Mouse (Mus musculus): Measurements from ENCODE around the gene Usp49.

Usp49 gene

GRCm38 (mm10) chr17:47606220-47606619, 24.3 kb upstream of the Usp49 start:
- intact Hi-C loops (cut with DNase I) = no loop called here

- intact Hi-C loops (cut with DNase I) = no loop called here
Measured at GRCm38 (mm10) chr17:47609182-47609581, 21.3 kb upstream of the Usp49 start.

- intact Hi-C loops (cut with DNase I) = loop anchor here (1.0 to 5.0 kb wide), 2 partner anchors 71 to 100 kb away; no protein-coding TSS in a partner anchor
Measured at GRCm38 (mm10) chr17:47610849-47611660, 19.4 kb upstream of the Usp49 start, which contains the start of the genes Bysl, Med20 and Gm20517. Gene Bysl, minus strand, starts transcription at chr17:47611492. Gene Med20, plus strand, starts transcription at chr17:47611582. Gene Gm20517, plus strand, starts transcription at chr17:47611589.

- intact Hi-C loops (cut with DNase I) = loop anchor here (5.0 kb wide), 1 partner anchor 71 kb away; no protein-coding TSS in a partner anchor
Measured at GRCm38 (mm10) chr17:47611661-47611982, 18.9 kb upstream of the Usp49 start.

GRCm38 (mm10) chr17:47614018-47614417, 16.5 kb upstream of the Usp49 start:
- intact Hi-C loops (cut with DNase I) = loop anchor here (5.0 kb wide), 1 partner anchor 68 kb away; no protein-coding TSS in a partner anchor

GRCm38 (mm10) chr17:47616119-47616518, 14.4 kb upstream of the Usp49 start:
- intact Hi-C loops (cut with DNase I) = no loop called here

- intact Hi-C loops (cut with DNase I) = no loop called here
Measured at GRCm38 (mm10) chr17:47616652-47617051, 13.8 kb upstream of the Usp49 start.

GRCm38 (mm10) chr17:47617605-47618307, 12.7 kb upstream of the Usp49 start:
- intact Hi-C loops (cut with DNase I) = no loop called here

- intact Hi-C loops (cut with DNase I) = no loop called here
Measured at GRCm38 (mm10) chr17:47618556-47619311, 11.8 kb upstream of the Usp49 start.

- intact Hi-C loops (cut with DNase I) = loop anchor here (10.0 kb wide), 1 partner anchor 248 kb away; no protein-coding TSS in a partner anchor
Measured at GRCm38 (mm10) chr17:47622912-47623554, 7.5 kb upstream of the Usp49 start.

GRCm38 (mm10) chr17:47624572-47624971, 5.9 kb upstream of the Usp49 start:
- intact Hi-C loops (cut with DNase I) = loop anchor here (10.0 kb wide), 1 partner anchor 250 kb away; no protein-coding TSS in a partner anchor

- intact Hi-C loops (cut with DNase I) = loop anchor here (10.0 kb wide), 1 partner anchor 250 kb away; no protein-coding TSS in a partner anchor
Measured at GRCm38 (mm10) chr17:47625088-47625487, 5.4 kb upstream of the Usp49 start.

GRCm38 (mm10) chr17:47626031-47626430, 4.5 kb upstream of the Usp49 start:
- intact Hi-C loops (cut with DNase I) = loop anchor here (10.0 kb wide), 1 partner anchor 251 kb away; no protein-coding TSS in a partner anchor

- intact Hi-C loops (cut with DNase I) = loop anchor here (10.0 kb wide), 1 partner anchor 253 kb away; no protein-coding TSS in a partner anchor
Measured at GRCm38 (mm10) chr17:47627791-47628190, 2.7 kb upstream of the Usp49 start.

GRCm38 (mm10) chr17:47628851-47629676, 1.4 kb upstream of the Usp49 start:
- intact Hi-C loops (cut with DNase I) = loop anchor here (10.0 kb wide), 1 partner anchor 254 kb away; no protein-coding TSS in a partner anchor

GRCm38 (mm10) chr17:47629717-47630677, 493 bp upstream of the Usp49 start:
- intact Hi-C loops (cut with DNase I) = loop anchor here (10.0 kb wide), 1 partner anchor 255 kb away; no protein-coding TSS in a partner anchor

- intact Hi-C loops (cut with DNase I) = no loop called here
Measured at GRCm38 (mm10) chr17:47632181-47632840, 1.8 kb downstream of the Usp49 start.

All from adrenal gland (tissue).